Mouse (Mus musculus) spleen, postnatal 4 days (tissue): ENCODE measurements around the gene Scp2.
"Not testable (repeated sequence)": the region's sequence is repeated elsewhere in the genome, so short reads cannot be mapped to it uniquely, and the experiment has no call there.

ENCODE experiments used
- DNase-seq, 2 experiments: peaks; one replicate each; pipeline ENCODE4 v3.0.0; 2022; ENCODE audit warnings: low spot score in 2 of 2

The Scp2 gene

DNA sequence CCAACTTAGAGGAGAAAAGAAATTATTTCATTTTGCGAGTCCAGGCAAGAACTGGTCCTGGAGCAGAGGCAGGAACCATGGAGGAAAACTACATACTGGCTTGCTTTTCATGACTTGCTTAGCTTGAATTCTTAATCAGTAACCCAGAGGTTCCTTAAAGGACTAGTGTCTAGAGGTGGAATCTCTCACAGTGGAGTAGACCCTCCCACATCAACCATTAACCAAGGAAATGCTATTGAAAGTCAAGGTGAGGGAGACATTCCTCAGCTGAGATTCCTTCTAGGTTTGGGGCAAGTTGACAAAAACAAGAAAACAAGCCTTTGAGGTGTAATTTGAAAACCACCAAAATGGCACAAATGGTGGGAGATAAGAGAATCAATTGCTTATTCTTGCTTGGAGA, at the start of gene Scp2:
Gene Scp2, minus strand, starts transcription at position 119 of the 400 bp plus-strand sequence.
- no peak for DNase-seq

DNA sequence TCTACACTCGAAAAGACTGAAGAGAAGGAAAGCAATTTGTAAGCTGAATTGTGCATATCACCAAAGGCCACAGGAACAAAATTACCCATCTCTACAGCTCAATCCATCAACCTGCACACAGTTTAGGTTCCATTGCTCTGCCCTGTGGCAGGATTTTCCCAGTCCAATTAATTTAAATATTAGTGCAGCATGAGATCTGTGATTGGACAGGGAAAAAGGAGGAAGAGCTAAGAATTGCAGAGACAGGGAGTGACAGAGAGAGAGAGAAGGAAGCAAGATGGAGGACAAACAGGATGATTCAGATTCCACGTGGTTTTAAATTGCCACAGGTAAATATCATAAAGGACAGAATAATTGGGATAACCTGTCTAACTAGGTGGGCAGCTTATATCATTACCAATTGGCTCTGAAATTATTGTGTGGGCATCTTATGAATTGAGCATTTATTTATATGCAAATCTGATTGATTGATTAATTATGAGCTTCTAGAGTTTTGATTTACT, 48.1 kb upstream of the Scp2 start:
- no peak for DNase-seq

DNA sequence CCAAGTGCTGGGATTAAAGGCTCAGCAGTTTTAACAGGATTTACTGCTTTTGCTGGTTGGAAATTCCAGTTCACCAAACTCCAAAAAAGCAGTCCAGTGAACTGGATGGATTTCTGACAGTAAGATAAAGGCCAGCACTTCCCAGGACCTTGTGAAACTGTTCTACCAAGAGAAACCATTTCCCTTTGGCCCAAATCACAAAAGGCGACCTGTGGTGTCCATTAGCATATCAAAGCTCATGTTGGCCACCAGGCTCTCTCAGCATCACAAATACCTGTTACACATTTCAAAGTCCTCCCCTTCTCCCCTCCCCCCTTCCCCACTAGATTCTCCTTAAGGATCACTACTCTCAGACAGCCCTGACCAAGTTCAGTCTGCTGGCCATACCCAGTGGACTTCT, 37.5 kb upstream of the Scp2 start:
- no peak for DNase-seq

GRCm38 (mm10) chr4:108168056-108168455, 23.3 kb upstream of the Scp2 start:
- DNase-seq: no peak

- DNase-seq: no peak
Measured at GRCm38 (mm10) chr4:108166874-108167273, 22.1 kb upstream of the Scp2 start.

- DNase-seq: no peak
Measured at GRCm38 (mm10) chr4:108165152-108165895, 20.5 kb upstream of the Scp2 start, which contains the start of gene Echdc2. Gene Echdc2, plus strand, starts transcription at chr4:108165437.

GRCm38 (mm10) chr4:108163291-108163690, 18.5 kb upstream of the Scp2 start:
- no peak for DNase-seq

DNA sequence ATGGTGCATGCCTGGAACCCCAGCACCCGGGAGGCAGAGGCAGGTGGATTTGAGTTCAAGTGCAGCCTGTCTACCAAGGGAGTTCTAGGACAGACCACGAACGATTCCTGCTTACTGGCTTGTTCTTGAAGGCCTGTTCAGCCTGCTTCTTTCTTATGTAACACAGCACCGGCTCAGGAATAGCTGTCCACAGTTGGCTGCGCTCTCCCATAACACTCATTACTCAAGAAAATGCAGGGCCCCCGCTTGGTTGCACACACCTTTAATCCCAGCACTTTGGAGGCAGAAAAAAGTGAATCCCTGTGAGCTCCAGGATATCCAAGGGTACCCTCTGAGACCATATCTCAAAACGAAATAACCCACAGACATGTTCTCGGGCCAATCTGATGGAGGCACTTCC, 17.1 kb upstream of the Scp2 start:
- DNase-seq: no peak

- not testable (repeated sequence) for DNase-seq
Measured at GRCm38 (mm10) chr4:108155141-108155540, 10.3 kb upstream of the Scp2 start.

- DNase-seq: not testable (repeated sequence)
Measured at GRCm38 (mm10) chr4:108145554-108145953, 756 bp upstream of the Scp2 start.

DNA sequence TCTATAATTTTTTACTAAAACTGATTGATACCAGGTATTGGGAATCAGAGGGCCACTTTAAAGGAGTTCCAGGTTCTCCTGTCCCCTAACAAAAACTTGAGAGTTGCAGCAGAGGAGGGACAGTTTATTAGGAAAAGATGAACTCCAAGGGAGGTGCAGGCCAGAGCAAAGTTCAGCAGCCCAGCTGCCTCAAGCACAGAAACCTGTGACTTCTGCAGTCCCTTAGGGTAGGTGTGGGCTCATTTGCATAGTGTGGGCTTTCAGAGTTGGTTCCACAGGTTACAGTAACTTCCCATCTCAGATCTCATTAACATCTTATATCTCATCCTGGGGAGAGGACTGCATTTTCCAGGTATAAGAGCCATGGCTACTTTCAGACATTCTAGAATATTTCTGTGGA, 1.0 kb downstream of the Scp2 start:
- no peak for DNase-seq

GRCm38 (mm10) chr4:108143178-108143577, 1.6 kb downstream of the Scp2 start:
- not testable (repeated sequence) for DNase-seq

- DNase-seq: no peak
Measured at GRCm38 (mm10) chr4:108136938-108137337, 7.9 kb downstream of the Scp2 start.

- no peak for DNase-seq
Measured at GRCm38 (mm10) chr4:108130452-108130851, 14.3 kb downstream of the Scp2 start.

- no peak for DNase-seq
Measured at GRCm38 (mm10) chr4:108128339-108128738, 16.5 kb downstream of the Scp2 start.

DNA sequence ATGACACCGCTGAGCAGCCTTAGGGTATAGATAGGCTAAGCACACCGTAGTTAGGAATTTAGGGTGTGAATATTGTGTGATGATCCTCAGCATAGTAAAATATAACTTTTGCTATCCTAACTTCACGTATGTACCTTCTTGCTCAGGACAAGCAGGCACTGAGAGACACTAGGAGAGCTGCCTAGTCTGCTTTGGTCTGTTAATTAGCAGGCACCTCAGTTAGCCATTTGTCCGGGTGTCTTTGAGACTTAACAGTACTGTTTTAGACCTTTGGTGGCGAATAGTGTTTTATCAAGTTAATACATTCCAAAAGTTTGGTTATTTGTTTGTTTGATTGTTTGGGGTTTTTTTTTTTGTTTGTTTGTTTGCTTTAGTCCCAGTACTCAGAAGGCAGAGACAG, 17.3 kb downstream of the Scp2 start:
- DNase-seq: no peak

- DNase-seq: no peak
Measured at GRCm38 (mm10) chr4:108126260-108126659, 18.5 kb downstream of the Scp2 start.

GRCm38 (mm10) chr4:108124104-108124503, 20.7 kb downstream of the Scp2 start:
- DNase-seq: no peak

- peak; percentile 91 to 94 for DNase-seq
Measured at GRCm38 (mm10) chr4:108117924-108118876, 26.6 kb downstream of the Scp2 start.

GRCm38 (mm10) chr4:108117488-108117887, 27.3 kb downstream of the Scp2 start:
- DNase-seq: no peak

DNA sequence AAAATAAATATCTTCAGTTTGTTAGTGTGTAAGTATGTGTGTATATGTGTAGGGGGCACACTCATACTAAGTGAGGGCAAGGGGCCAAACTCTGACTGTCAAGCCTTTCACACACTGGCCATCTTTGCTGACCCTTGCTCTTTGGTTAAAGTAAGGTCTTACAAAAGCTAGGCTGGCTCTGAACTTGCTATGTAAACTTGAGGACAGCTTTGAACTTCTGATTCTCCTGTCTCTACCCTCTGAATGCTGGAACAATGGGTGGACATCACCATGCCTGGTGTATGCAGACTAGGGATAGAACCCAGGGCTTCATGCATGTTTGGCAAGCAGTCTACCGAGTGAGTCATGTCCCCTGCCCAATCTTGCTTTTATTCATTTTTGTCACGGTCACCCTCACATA, 28.3 kb downstream of the Scp2 start:
- DNase-seq: no peak

DNA sequence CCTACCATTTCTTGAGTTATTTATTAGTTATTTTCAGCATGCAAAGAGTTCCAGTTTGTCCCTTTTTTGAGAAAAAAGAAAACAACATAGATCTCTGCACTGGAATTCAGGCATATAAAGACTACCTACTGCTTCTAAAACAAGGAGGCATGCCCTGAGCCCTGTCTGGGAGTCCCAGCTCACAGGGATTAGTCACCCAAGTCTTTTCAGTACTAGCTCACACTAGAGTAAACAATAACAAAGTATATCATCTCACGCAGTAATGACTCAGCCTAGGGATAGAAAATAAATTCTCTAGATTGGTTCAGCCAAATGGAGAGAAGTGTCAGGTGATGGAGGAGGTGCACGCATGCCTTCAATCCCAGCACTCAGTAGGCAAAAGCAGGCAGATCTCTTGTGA, 34.1 kb downstream of the Scp2 start:
- DNase-seq: no peak
